Mouse (Mus musculus) limb, embryonic 10.5 days (tissue): Measurements from ENCODE around the gene Pawr. TPM values are rescaled to one million over a fixed set of nuclear protein-coding genes. Genes with fewer than 3 reads are reported as not detected.

ENCODE experiments used
- DNase-seq: peaks from one replicate; pipeline ENCODE4 v3.0.0-alpha.2; 2017; ENCODE audit warnings: low spot score
- H3K27ac ChIP-seq: fragments of 300-500 bp; sonication (generic); 2 replicates; pipeline ENCODE4 v1.5.1; 2016; ENCODE audit warnings: mild to moderate bottlenecking
- H3K27me3 ChIP-seq: fragments of 300-500 bp; sonication (generic); 2 replicates; pipeline ENCODE4 v1.6.1; 2016; ENCODE audit warnings: low read depth, mild to moderate bottlenecking; ENCODE audit not compliant: poor library complexity, severe bottlenecking
- H3K36me3 ChIP-seq: fragments of 300-500 bp; sonication (generic); 2 replicates; pipeline ENCODE4 v1.6.1; 2016; ENCODE audit warnings: mild to moderate bottlenecking, moderate library complexity
- H3K4me1 ChIP-seq: fragments of 300-500 bp; sonication (generic); 2 replicates; pipeline ENCODE4 v1.6.1; 2016
- H3K4me3 ChIP-seq: fragments of 300-500 bp; sonication (generic); 2 replicates; pipeline ENCODE4 v1.5.1; 2016; ENCODE audit warnings: mild to moderate bottlenecking, moderate library complexity
- H3K9me3 ChIP-seq: fragments of 300-500 bp; sonication (generic); replicated peaks from 2 replicates; pipeline ENCODE4 v1.6.1; 2016; ENCODE audit warnings: mild to moderate bottlenecking
- WGBS: fragments of 180-500 bp; shearing (Covaris S2); methylation state at CpG from one replicate; pipeline ENCODE4 v1.1.7; 2016; 5-methylcytosine and 5-hydroxymethylcytosine counted together
- polyA plus RNA-seq: library from polyadenylated mRNA; unstranded; fragments of >200 nt; fragmentation: Nextera tagmentation; extraction: Ambion mirVana; gene quantifications from 2 replicates; pipeline ENCODE4 v1.2.1, GENCODE M21; 2016

The Pawr gene
- polyA plus RNA-seq, 1 experiment from 2014 or later = 4.3 TPM

- Histone ChIP-seq H3K4me1 (peaks cover 18% of the 10 kb centered on the region; the same call in 1 of the 2 replicates), H3K4me3 (no peak overlapping the region), H3K36me3 (no peaks in the 10 kb centered on the region), H3K27ac (no peak overlapping the region), H3K9me3 (no peaks in the 10 kb centered on the region), H3K27me3 (no peaks in the 10 kb centered on the region)
- WGBS = 70% methylated on average over 4 of the region's 4 CpGs
- DNase-seq = no peak
Observed at GRCm38 (mm10) chr10:108445123-108445522, 113.2 kb downstream of the Pawr start.

GRCm38 (mm10) chr10:108445606-108446005, 113.7 kb downstream of the Pawr start:
- DNase-seq = no peak
- Histone ChIP-seq H3K4me1 (peaks cover 18% of the 10 kb centered on the region; the same call in 1 of the 2 replicates), H3K9me3 (no peaks in the 10 kb centered on the region), H3K27me3 (no peaks in the 10 kb centered on the region), H3K36me3 (no peaks in the 10 kb centered on the region), H3K27ac (no peak overlapping the region), H3K4me3 (no peak overlapping the region)
- 81% methylated on average over 10 of the region's 10 CpGs for WGBS

GRCm38 (mm10) chr10:108446041-108446931, 114.4 kb downstream of the Pawr start:
- DNase-seq = peak; percentile 64
- Histone ChIP-seq H3K4me1 (peaks cover 18% of the 10 kb centered on the region; the same call in 1 of the 2 replicates), H3K9me3 (no peaks in the 10 kb centered on the region), H3K4me3 (peak overlapping the region; percentile 51), H3K36me3 (no peaks in the 10 kb centered on the region), H3K27ac (peak overlapping the region; percentile 80), H3K27me3 (no peaks in the 10 kb centered on the region)
- WGBS = 9% methylated on average over 24 of the region's 24 CpGs

- H3K36me3 ChIP-seq = no peaks in the 10 kb centered on the region
- no peak overlapping the region for H3K27ac ChIP-seq
- no peak overlapping the region for H3K4me3 ChIP-seq
- no peaks in the 10 kb centered on the region for H3K27me3 ChIP-seq
- H3K9me3 ChIP-seq = no peaks in the 10 kb centered on the region
- WGBS = 84% methylated on average over 10 of the region's 10 CpGs
- DNase-seq = no peak
- peaks cover 18% of the 10 kb centered on the region; the same call in 1 of the 2 replicates for H3K4me1 ChIP-seq
Observed at GRCm38 (mm10) chr10:108447211-108447610, 115.3 kb downstream of the Pawr start.

GRCm38 (mm10) chr10:108448421-108448820, 116.5 kb downstream of the Pawr start:
- no peak for DNase-seq
- Histone ChIP-seq H3K27me3 (no peaks in the 10 kb centered on the region), H3K27ac (no peak overlapping the region), H3K4me3 (no peak overlapping the region), H3K36me3 (no peaks in the 10 kb centered on the region), H3K9me3 (no peaks in the 10 kb centered on the region), H3K4me1 (peaks cover 18% of the 10 kb centered on the region; the same call in 1 of the 2 replicates)
- WGBS = 87% methylated on average over 11 of the region's 11 CpGs

GRCm38 (mm10) chr10:108450401-108450800, 118.5 kb downstream of the Pawr start:
- H3K27ac ChIP-seq = no peak overlapping the region
- H3K4me1 ChIP-seq = 0 out of 2 replicates have a peak, but pooled peaks cover 9% of the 10 kb centered on the region
- no peaks in the 10 kb centered on the region for H3K36me3 ChIP-seq
- H3K9me3 ChIP-seq = no peaks in the 10 kb centered on the region
- 84% methylated on average over 4 of the region's 4 CpGs for WGBS
- no peak for DNase-seq
- no peaks in the 10 kb centered on the region for H3K27me3 ChIP-seq
- H3K4me3 ChIP-seq = no peak overlapping the region

- Histone ChIP-seq H3K36me3 (no peaks in the 10 kb centered on the region), H3K9me3 (no peaks in the 10 kb centered on the region), H3K27ac (no peak overlapping the region), H3K27me3 (no peaks in the 10 kb centered on the region), H3K4me3 (no peak overlapping the region), H3K4me1 (0 out of 2 replicates have a peak, but pooled peaks cover 6% of the 10 kb centered on the region)
- WGBS = 91% methylated on average over 8 of the region's 8 CpGs
- no peak for DNase-seq
Observed at GRCm38 (mm10) chr10:108451516-108451915, 119.6 kb downstream of the Pawr start.

GRCm38 (mm10) chr10:108452421-108452820, 120.5 kb downstream of the Pawr start:
- no peak overlapping the region for H3K27ac ChIP-seq
- 94% methylated on average over 9 of the region's 9 CpGs for WGBS
- no peak for DNase-seq
- H3K9me3 ChIP-seq = no peaks in the 10 kb centered on the region
- no peaks in the 10 kb centered on the region for H3K27me3 ChIP-seq
- no peaks in the 10 kb centered on the region for H3K36me3 ChIP-seq
- H3K4me3 ChIP-seq = no peak overlapping the region
- 0 out of 2 replicates have a peak, but pooled peaks cover 2% of the 10 kb centered on the region for H3K4me1 ChIP-seq

- H3K27ac ChIP-seq = no peak overlapping the region
- H3K4me3 ChIP-seq = no peak overlapping the region
- no peaks in the 10 kb centered on the region for H3K9me3 ChIP-seq
- 37% methylated on average over 2 of the region's 2 CpGs for WGBS
- no peaks in the 10 kb centered on the region for H3K27me3 ChIP-seq
- H3K4me1 ChIP-seq = 0 out of 2 replicates have a peak, but pooled peaks cover 2% of the 10 kb centered on the region
- DNase-seq = no peak
- H3K36me3 ChIP-seq = no peaks in the 10 kb centered on the region
Observed at GRCm38 (mm10) chr10:108453561-108453960, 121.6 kb downstream of the Pawr start.

GRCm38 (mm10) chr10:108454691-108455117, 122.8 kb downstream of the Pawr start:
- Histone ChIP-seq H3K27ac (no peak overlapping the region), H3K4me3 (no peak overlapping the region), H3K27me3 (no peaks in the 10 kb centered on the region), H3K36me3 (no peaks in the 10 kb centered on the region), H3K9me3 (no peaks in the 10 kb centered on the region), H3K4me1 (0 out of 2 replicates have a peak, but pooled peaks cover 2% of the 10 kb centered on the region)
- 86% methylated on average over 11 of the region's 11 CpGs for WGBS
- DNase-seq = no peak

- no peaks in the 10 kb centered on the region for H3K9me3 ChIP-seq
- no peaks in the 10 kb centered on the region for H3K27me3 ChIP-seq
- no peak for DNase-seq
- WGBS = 83% methylated on average over 10 of the region's 10 CpGs
- no peak overlapping the region for H3K4me3 ChIP-seq
- no peaks in the 10 kb centered on the region for H3K36me3 ChIP-seq
- H3K27ac ChIP-seq = no peak overlapping the region
- 0 out of 2 replicates have a peak, but pooled peaks cover 2% of the 10 kb centered on the region for H3K4me1 ChIP-seq
Observed at GRCm38 (mm10) chr10:108455204-108455603, 123.3 kb downstream of the Pawr start.

- H3K9me3 ChIP-seq = no peaks in the 10 kb centered on the region
- H3K4me1 ChIP-seq = 0 out of 2 replicates have a peak, but pooled peaks cover 2% of the 10 kb centered on the region
- DNase-seq = no peak
- WGBS = 98% methylated on average over 2 of the region's 2 CpGs
- H3K27ac ChIP-seq = no peak overlapping the region
- no peak overlapping the region for H3K4me3 ChIP-seq
- no peaks in the 10 kb centered on the region for H3K36me3 ChIP-seq
- no peaks in the 10 kb centered on the region for H3K27me3 ChIP-seq
Observed at GRCm38 (mm10) chr10:108455883-108456282, 124.0 kb downstream of the Pawr start.

GRCm38 (mm10) chr10:108457054-108457453, 125.1 kb downstream of the Pawr start:
- 98% methylated on average over 2 of the region's 2 CpGs for whole genome bisulfite sequencing
- no peaks in the 10 kb centered on the region for H3K27me3 ChIP-seq
- H3K36me3 ChIP-seq = no peaks in the 10 kb centered on the region
- DNase-seq = no peak
- no peak overlapping the region for H3K27ac ChIP-seq
- H3K4me1 ChIP-seq = 0 out of 2 replicates have a peak, but pooled peaks cover 2% of the 10 kb centered on the region
- no peaks in the 10 kb centered on the region for H3K9me3 ChIP-seq
- no peak overlapping the region for H3K4me3 ChIP-seq
